Mouse (Mus musculus): ENCODE measurements around the gene Tuba3a.

GRCm38 (mm10) chr6:125285890-125286289 is at the start of gene Tuba3a:
- TF ChIP-seq GATA1 (IDR thresholded peaks at IDR 0.05; ENCODE audit: low read length) (no peak), TAL1 (IDR thresholded peaks at IDR 0.05; ENCODE audit: low read length) (no peak)

All from erythroblast, embryonic 14.5 days (primary cell).